Mouse (Mus musculus) adrenal gland, postnatal 0 days (tissue): ENCODE measurements around the gene Olfr851. TPM values are rescaled to one million over a fixed set of nuclear protein-coding genes. Genes with fewer than 3 reads are reported as not detected.

ENCODE experiments used
- polyA plus RNA-seq: library from polyadenylated mRNA; unstranded; fragments of >200 nt; fragmentation: Nextera tagmentation; extraction: Ambion mirVana; gene quantifications from 2 replicates; pipeline ENCODE4 v1.2.1, GENCODE M21; 2015

Olfr851 gene
- not detected in 2 replicates for polyA plus RNA-seq

DNA sequence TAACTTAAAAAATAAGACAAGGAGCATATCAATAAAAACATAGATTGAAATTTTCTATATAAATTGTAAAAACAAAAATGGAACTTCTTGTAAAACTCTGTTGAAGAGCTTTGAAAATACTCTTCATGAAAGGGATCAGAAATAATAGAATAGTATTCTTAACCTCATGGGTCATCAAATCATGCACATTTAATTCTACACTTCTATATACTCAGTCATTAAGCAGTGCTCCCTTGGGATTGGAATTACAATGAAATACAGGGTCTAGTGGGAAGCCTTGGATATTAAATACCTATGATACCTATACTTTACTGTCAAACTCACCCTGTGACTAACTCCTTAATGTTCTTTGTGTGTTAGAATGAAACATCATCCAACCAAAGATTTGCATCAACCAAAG lies at the start of gene Olfr851:
Gene Olfr851 (plus strand): TSS at position 301 of the 400 bp plus-strand sequence.

GRCm38 (mm10) chr9:19478148-19478547 lies 14.9 kb upstream of the Olfr851 start, which contains the start of gene Olfr850:
Gene Olfr850 (minus strand): TSS chr9:19478248.

GRCm38 (mm10) chr9:19540976-19541375 lies 47.9 kb downstream of the Olfr851 start, which contains the start of gene Olfr853:
Gene Olfr853 (minus strand): TSS chr9:19541076.

Other genes starting within 250 kb of the Olfr851 start
- gene Olfr843, start 241.3 kb upstream of the Olfr851 start, polyA plus RNA-seq, result not detected in 2 replicates
- not detected in 2 replicates for gene Olfr844, start 176.9 kb upstream of the Olfr851 start, polyA plus RNA-seq
- not detected in 2 replicates for gene Olfr845, start 156.8 kb upstream of the Olfr851 start, polyA plus RNA-seq
- gene Olfr846, start 129.3 kb upstream of the Olfr851 start, polyA plus RNA-seq, result not detected in 2 replicates
- not detected in 2 replicates for gene Olfr847, start 114.6 kb upstream of the Olfr851 start, polyA plus RNA-seq
- not detected in 2 replicates for gene Olfr849, start 53.0 kb upstream of the Olfr851 start, polyA plus RNA-seq
- gene Olfr850, start 15.0 kb upstream of the Olfr851 start, polyA plus RNA-seq, result not detected in 2 replicates
- gene Olfr853, start 47.8 kb downstream of the Olfr851 start, polyA plus RNA-seq, result not detected in 2 replicates
- not detected in 2 replicates for gene Olfr854, start 74.1 kb downstream of the Olfr851 start, polyA plus RNA-seq
- gene Olfr855, start 89.3 kb downstream of the Olfr851 start, polyA plus RNA-seq, result not detected in 2 replicates
- 12.7 and 13.9 TPM in 2 replicates for gene Zfp317, start 128.8 kb downstream of the Olfr851 start, polyA plus RNA-seq
- not detected in 2 replicates for gene Olfr857, start 216.1 kb downstream of the Olfr851 start, polyA plus RNA-seq